Mouse (Mus musculus): Measurements from ENCODE around the gene Auh. TPM values are rescaled to one million over a fixed set of nuclear protein-coding genes. Genes with fewer than 3 reads are reported as not detected.

The Auh gene
- 17.7 and 24.9 TPM in 2 replicates for polyA plus RNA-seq (2012; rRNA removed)

DNA sequence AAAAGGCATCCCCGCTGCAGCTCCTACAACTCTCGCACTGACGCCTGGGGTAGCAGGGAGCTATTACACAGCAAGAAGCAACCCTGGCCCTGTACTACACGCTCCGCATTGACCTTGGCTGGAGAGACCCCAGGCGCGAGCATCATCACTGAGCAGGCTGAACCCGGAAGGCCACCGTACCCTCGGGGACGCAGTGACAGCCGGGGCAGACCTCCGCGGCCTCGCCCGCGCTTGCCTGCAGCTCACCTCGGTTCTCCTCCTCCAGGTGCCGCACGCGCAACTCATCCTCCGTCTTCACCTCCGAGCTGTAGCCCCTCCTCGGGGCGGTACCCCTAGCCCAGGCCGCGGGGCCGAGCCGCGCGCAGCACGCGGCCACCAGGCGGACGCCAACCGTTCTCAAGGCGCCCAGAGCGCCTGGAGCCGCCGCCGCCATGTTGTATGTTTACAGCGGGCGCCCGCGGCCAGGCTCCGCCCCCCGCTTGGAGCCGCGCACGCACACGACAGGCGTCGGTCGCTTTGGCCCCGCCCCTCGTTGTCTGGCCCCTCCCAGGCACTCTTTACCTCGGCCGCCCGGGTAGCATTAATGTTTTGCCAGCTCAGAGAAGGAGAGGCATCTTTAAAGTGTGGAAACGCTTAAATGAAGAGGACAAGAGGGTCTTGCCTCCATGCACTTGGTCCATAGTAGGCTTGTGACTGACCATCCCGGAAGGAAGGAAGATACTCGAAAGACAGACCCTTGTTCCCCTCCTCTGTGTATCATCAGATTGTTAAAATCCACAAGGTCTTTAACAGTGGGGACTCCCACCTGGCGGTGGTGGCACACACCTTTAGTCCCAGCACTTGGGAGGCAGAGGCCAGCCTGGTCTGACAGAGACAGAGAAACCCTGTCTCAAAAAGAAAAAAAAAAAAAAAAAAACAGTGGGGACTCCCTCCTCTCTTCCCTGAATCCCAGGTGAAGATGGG is at the start of gene Auh:
Auh (minus strand) TSS at position 473 of the 963 bp plus-strand sequence.
- peak within 1 kb of the TSS; percentile 89 for H3K4me3 ChIP-seq (replicated peaks; ENCODE audit: extremely low read depth, low read depth, low read length)
- H3K4me1 ChIP-seq (ENCODE audit: control insufficient read depth, insufficient read depth, low read length) = peaks cover 8% of the 10 kb centered on the region
- under 1% methylated on average over 63 of the region's 63 CpGs for WGBS
- peak; percentile 81 for DNase-seq
- TF ChIP-seq POLR2A (IDR thresholded peaks at IDR 0.05; ENCODE audit: borderline replicate concordance, extremely low read depth, low read depth, low read length) (peak; percentile 42), CTCF (IDR thresholded peaks at IDR 0.05; ENCODE audit: insufficient read depth, low read length) (no peak)

DNA sequence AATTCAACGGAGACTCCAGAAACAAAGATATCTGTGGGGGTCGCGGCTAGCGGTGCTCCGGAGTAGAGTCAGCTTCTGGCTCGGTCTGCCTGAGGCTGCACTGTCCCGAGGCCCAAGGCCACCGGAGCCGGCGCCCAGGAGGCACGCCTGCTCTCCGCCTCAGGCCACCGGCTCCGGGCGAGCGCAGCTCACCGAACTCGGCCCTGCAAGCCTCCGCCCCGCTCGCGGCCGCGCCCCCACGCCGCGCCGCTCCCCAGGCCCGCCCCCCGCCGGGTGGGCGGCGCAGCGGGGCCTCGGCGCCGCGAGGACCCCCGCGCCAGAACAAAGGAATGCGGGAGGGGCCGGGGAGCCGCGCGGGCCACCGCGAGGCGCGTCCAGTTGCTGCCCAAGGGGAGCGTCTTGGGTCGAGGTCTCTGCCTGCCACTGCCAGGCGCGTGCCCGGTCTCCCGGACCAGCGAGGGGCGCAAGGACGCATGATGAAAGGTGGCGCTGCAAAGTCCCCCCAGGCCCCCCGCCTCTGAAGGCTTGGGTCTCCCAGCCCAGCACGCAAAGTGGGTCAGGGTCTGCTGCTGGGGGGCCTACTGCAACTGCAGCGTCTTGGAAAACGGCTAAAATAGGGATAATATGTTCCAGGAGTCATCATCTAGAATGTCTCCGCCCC is 49.0 kb upstream of the Auh start:
- TF ChIP-seq POLR2A (IDR thresholded peaks at IDR 0.05; ENCODE audit: borderline replicate concordance, extremely low read depth, low read depth, low read length) = no peak
- no peak for TF ChIP-seq CTCF (IDR thresholded peaks at IDR 0.05; ENCODE audit: insufficient read depth, low read length)
- 2% methylated on average over 63 of the region's 64 CpGs for WGBS
- peaks cover 6% of the 10 kb centered on the region; the same call in 1 of the 2 replicates for H3K4me1 ChIP-seq (ENCODE audit: control insufficient read depth, insufficient read depth, low read length)
- peak overlapping the region; percentile 18 for H3K4me3 ChIP-seq (replicated peaks; ENCODE audit: extremely low read depth, low read depth, low read length)
- peak; percentile 46 for DNase-seq

DNA sequence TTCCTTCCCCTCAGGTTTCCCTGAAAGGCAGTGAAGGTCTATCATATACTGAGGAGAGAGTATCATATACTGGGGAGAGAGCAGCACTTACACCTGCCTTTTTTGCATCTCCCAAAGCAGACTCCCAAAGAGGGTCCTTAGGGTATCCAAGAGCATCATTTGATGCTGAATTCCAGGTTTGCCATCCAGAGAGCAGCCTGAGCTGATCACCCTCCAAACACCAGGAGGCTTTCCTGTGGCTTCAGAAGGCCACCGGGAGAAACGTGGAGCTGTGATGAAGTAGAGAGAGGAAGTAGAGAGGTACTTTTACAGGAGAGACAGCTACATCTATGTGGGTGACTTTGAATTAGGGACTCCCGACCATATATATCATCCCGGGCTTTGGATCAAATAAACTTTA is 48.3 kb upstream of the Auh start:
- H3K4me3 ChIP-seq (replicated peaks; ENCODE audit: extremely low read depth, low read depth, low read length) = no peak overlapping the region
- H3K4me1 ChIP-seq (ENCODE audit: control insufficient read depth, insufficient read depth, low read length) = peaks cover 6% of the 10 kb centered on the region; the same call in 1 of the 2 replicates
- TF ChIP-seq CTCF (IDR thresholded peaks at IDR 0.05; ENCODE audit: insufficient read depth, low read length) = no peak
- WGBS = 51% methylated on average over 4 of the region's 4 CpGs
- no peak for DNase-seq

DNA sequence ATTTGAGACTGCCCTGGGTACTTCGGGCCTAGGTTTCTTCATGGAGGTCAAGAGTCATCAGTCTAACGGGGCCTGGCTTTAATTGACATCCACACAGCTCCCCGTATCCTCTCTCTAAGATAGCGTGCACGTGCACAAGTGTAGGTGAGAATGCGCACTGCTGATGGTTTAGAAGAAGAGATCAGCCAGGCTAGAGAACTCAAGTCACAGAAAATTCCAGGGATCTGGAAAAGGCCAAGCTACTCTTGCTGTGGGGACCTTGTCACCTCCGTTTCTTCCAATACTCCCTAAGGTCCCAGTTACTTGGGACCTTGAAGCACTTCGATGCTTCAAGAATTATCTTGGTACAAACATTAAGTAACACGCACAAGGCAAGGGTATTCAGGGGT is 47.7 kb upstream of the Auh start:
- TF ChIP-seq POLR2A (IDR thresholded peaks at IDR 0.05; ENCODE audit: borderline replicate concordance, extremely low read depth, low read depth, low read length) (no peak), CTCF (IDR thresholded peaks at IDR 0.05; ENCODE audit: insufficient read depth, low read length) (no peak)
- H3K4me1 ChIP-seq (ENCODE audit: control insufficient read depth, insufficient read depth, low read length) = peaks cover 5% of the 10 kb centered on the region; the same call in 1 of the 2 replicates
- WGBS = 85% methylated on average over 9 of the region's 9 CpGs
- no peak overlapping the region for H3K4me3 ChIP-seq (replicated peaks; ENCODE audit: extremely low read depth, low read depth, low read length)
- no peak for DNase-seq

DNA sequence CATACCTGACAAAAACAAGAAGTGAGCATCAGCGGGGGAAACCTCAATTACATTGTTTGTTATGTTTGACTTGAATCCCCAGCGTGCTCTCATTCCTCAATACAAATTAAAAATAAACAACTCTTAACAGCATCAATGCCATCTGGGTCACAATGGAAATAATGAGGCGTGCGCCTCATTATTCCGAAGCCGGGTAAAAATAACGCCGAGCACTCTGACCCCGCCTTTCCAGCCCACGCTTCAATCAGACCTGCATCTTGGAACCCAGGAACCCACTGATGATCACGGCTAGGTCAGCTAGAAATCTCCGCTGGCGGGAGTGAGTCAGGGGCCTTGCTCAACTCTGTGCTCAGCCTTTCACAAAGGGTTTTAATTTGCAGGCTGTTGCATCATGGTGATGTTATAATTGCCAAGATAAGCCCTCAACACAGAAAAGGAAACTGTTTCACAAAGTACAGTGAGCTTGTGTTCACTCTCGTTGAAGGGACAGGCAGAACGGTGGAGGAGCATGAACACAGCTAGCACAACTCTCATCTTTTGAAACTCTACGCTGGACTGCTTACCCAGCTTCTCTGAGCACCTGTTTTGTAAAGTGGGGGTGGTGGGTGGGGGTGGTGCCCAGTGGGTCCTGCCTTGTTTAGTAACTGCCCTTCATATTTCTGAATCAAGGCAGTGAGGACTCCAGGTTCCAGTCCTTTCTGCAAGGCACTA is 47.2 kb upstream of the Auh start:
- no peak overlapping the region for H3K4me3 ChIP-seq (replicated peaks; ENCODE audit: extremely low read depth, low read depth, low read length)
- TF ChIP-seq POLR2A (IDR thresholded peaks at IDR 0.05; ENCODE audit: borderline replicate concordance, extremely low read depth, low read depth, low read length) = no peak
- TF ChIP-seq CTCF (IDR thresholded peaks at IDR 0.05; ENCODE audit: insufficient read depth, low read length) = no peak
- peaks cover 4% of the 10 kb centered on the region; the same call in 1 of the 2 replicates for H3K4me1 ChIP-seq (ENCODE audit: control insufficient read depth, insufficient read depth, low read length)
- 34% methylated on average over 16 of the region's 16 CpGs for WGBS
- DNase-seq = peak; percentile 44

DNA sequence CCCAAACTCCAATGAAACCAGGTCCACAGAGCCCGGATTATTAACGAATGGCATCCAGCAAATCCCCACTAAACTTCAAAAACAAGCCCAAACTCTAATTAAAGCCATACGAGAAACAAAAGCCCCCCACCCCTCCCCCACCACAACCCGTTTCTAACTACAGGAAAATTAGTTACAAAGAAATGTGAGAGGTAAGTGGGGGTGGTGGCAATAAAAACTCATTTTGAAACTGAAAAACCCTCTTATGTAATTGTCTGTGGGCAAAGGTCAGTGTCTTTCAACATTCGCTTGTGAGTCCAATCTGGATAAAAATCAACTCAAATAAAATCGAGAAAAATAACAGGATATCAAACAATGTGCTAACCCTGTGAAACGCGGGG is 46.6 kb upstream of the Auh start:
- no peak for DNase-seq
- peaks cover 4% of the 10 kb centered on the region; the same call in 1 of the 2 replicates for H3K4me1 ChIP-seq (ENCODE audit: control insufficient read depth, insufficient read depth, low read length)
- 39% methylated on average over 8 of the region's 8 CpGs for WGBS
- no peak overlapping the region for H3K4me3 ChIP-seq (replicated peaks; ENCODE audit: extremely low read depth, low read depth, low read length)
- no peak for TF ChIP-seq POLR2A (IDR thresholded peaks at IDR 0.05; ENCODE audit: borderline replicate concordance, extremely low read depth, low read depth, low read length)
- no peak for TF ChIP-seq CTCF (IDR thresholded peaks at IDR 0.05; ENCODE audit: insufficient read depth, low read length)

DNA sequence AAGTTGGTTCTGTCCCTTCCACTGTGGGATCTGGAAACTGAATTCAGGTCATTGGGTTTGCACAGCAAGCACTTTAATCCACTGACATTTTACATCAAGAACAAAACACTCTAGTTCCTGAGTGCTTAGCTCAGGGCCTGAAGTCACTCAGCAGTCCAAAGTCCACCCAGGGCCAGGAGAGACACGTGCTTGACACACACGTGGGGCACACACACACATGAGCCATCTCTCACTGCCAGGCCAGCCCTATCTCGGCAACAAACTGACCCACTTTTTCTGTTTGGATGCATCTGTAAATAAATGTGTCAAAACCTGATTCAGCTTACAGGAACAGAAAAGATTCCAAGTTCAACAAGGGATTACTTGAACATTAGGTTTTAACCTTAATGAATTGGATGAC is 45.2 kb upstream of the Auh start:
- Histone ChIP-seq H3K4me3 (replicated peaks; ENCODE audit: extremely low read depth, low read depth, low read length) (no peak overlapping the region), H3K4me1 (ENCODE audit: control insufficient read depth, insufficient read depth, low read length) (peaks cover 4% of the 10 kb centered on the region; the same call in 1 of the 2 replicates)
- 47% methylated on average over 3 of the region's 3 CpGs for WGBS
- TF ChIP-seq CTCF (IDR thresholded peaks at IDR 0.05; ENCODE audit: insufficient read depth, low read length) (no peak), POLR2A (IDR thresholded peaks at IDR 0.05; ENCODE audit: borderline replicate concordance, extremely low read depth, low read depth, low read length) (no peak)
- DNase-seq = peak; percentile 34

DNA sequence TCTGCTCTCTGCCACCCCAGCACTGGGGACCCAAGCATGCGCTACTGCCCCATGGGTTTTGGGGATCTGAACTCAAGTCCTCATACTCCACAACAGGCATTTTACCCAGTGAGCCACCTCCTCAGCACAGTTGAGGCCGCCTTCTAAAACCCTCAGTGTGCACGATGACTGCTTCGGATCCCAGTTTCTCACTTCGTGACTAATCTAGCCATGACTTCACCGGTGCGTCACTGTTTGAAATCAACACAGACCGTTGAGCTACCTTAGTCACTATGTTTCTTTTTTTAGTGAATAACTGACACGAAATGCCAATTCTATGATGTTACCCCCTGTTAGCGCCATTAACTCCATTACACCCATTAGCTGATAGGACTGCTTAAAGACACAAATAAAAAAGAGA is 43.9 kb upstream of the Auh start:
- no peak for DNase-seq
- Histone ChIP-seq H3K4me1 (ENCODE audit: control insufficient read depth, insufficient read depth, low read length) (peaks cover 4% of the 10 kb centered on the region; the same call in 1 of the 2 replicates), H3K4me3 (replicated peaks; ENCODE audit: extremely low read depth, low read depth, low read length) (no peak overlapping the region)
- no peak for TF ChIP-seq CTCF (IDR thresholded peaks at IDR 0.05; ENCODE audit: insufficient read depth, low read length)
- TF ChIP-seq POLR2A (IDR thresholded peaks at IDR 0.05; ENCODE audit: borderline replicate concordance, extremely low read depth, low read depth, low read length) = no peak
- 87% methylated on average over 10 of the region's 10 CpGs for WGBS

DNA sequence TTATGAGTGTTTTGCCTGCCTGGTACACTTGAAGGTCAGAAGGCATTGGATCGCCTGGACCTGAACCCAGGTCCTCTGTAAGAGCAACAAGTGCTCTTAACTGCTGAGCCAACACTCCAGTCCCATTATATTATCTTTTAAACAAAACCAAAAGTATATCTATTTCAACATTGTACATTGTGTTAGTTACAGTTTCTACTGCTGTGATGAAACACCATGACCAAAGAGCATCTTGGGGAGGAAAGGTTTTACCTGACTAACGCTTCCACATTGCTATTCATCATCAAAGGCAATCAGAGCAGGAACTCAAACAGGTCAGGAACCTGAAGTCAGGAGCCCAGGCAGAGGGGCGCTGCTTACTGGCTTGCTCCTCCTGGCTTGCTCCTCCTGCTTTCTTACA is 43.1 kb upstream of the Auh start:
- 81% methylated on average over 3 of the region's 3 CpGs for WGBS
- DNase-seq = no peak

More for the DNA sequence above, 43.1 kb upstream of the Auh start:
- H3K4me1 ChIP-seq (ENCODE audit: control insufficient read depth, insufficient read depth, low read length) = peaks cover 2% of the 10 kb centered on the region; the same call in 1 of the 2 replicates
- H3K4me3 ChIP-seq (replicated peaks; ENCODE audit: extremely low read depth, low read depth, low read length) = no peak overlapping the region
- no peak for TF ChIP-seq CTCF (IDR thresholded peaks at IDR 0.05; ENCODE audit: insufficient read depth, low read length)
- no peak for TF ChIP-seq POLR2A (IDR thresholded peaks at IDR 0.05; ENCODE audit: borderline replicate concordance, extremely low read depth, low read depth, low read length)

Measured in lung, adult 2 months (tissue).